Mouse (Mus musculus) cerebellum, adult 2 months (tissue): ENCODE measurements around the gene Xrcc4. TPM values are rescaled to one million over a fixed set of nuclear protein-coding genes. Genes with fewer than 3 reads are reported as not detected.

Source experiments
- DNase-seq, 2 experiments: peaks; one replicate each; pipeline ENCODE4 v3.0.0; 2021
- H3K27ac ChIP-seq: fragments of 200-500 bp; 2 replicates; pipeline ENCODE4 v1.5.1; 2012; ENCODE audit warnings: low read length, control low read depth, inconsistent platforms; ENCODE audit not compliant: insufficient read depth
- H3K27me3 ChIP-seq: fragments of 200-500 bp; 2 replicates; pipeline ENCODE4 v1.6.1; 2012; ENCODE audit warnings: inconsistent platforms, mild to moderate bottlenecking, low read length, moderate library complexity; ENCODE audit not compliant: control insufficient read depth, insufficient read depth
- H3K4me1 ChIP-seq: fragments of 200-500 bp; 2 replicates; pipeline ENCODE4 v1.6.1; 2011; ENCODE audit warnings: low read length; ENCODE audit not compliant: control insufficient read depth, insufficient read depth
- H3K4me3 ChIP-seq: fragments of 200-500 bp; replicated peaks from 2 replicates; pipeline ENCODE3; 2011; ENCODE audit warnings: mild to moderate bottlenecking, low read depth, low read length, control low read depth; ENCODE audit not compliant: insufficient read depth
- CTCF ChIP-seq: fragments of 200-500 bp; IDR thresholded peaks from 2 replicates; pipeline ENCODE4 v1.5.1; 2011; ENCODE audit warnings: low read depth, mild to moderate bottlenecking, control low read depth, low read length, moderate library complexity, borderline replicate concordance; ENCODE audit not compliant: insufficient read depth
- POLR2A ChIP-seq: fragments of 200-500 bp; IDR thresholded peaks from 2 replicates; pipeline ENCODE4 v1.6.1; 2011; ENCODE audit warnings: low read length, control low read depth, borderline replicate concordance; ENCODE audit not compliant: insufficient read depth
- WGBS: fragments of 180-500 bp; shearing (Covaris S2); methylation state at CpG from one replicate; pipeline ENCODE4 v1.1.7; 2018; 5-methylcytosine and 5-hydroxymethylcytosine counted together
- polyA plus RNA-seq: library from polyadenylated mRNA; depleted of rRNA; stranded (reverse); fragments of >200 nt; gene quantifications from 2 replicates; pipeline ENCODE4 v1.2.3, GENCODE M21; 2012; rRNA removed

The Xrcc4 gene
- polyA plus RNA-seq, 1 experiment, result 9.1 TPM

GRCm38 (mm10) chr13:89740243-89741115 is 348.9 kb downstream of the Xrcc4 start:
- no peaks in the 10 kb centered on the region; the same call in 1 of the 2 replicates for H3K27me3 ChIP-seq
- no peak overlapping the region for H3K27ac ChIP-seq
- no peaks in the 10 kb centered on the region for H3K4me1 ChIP-seq
- DNase-seq, result peak; percentile 35 to 41
- WGBS, result under 1% methylated on average over 33 of the region's 33 CpGs
- TF ChIP-seq POLR2A, result no peak
- TF ChIP-seq CTCF, result peak; percentile 32; the same call in 1 of the 2 replicates
- H3K4me3 ChIP-seq, result peak overlapping the region; percentile 62

DNA sequence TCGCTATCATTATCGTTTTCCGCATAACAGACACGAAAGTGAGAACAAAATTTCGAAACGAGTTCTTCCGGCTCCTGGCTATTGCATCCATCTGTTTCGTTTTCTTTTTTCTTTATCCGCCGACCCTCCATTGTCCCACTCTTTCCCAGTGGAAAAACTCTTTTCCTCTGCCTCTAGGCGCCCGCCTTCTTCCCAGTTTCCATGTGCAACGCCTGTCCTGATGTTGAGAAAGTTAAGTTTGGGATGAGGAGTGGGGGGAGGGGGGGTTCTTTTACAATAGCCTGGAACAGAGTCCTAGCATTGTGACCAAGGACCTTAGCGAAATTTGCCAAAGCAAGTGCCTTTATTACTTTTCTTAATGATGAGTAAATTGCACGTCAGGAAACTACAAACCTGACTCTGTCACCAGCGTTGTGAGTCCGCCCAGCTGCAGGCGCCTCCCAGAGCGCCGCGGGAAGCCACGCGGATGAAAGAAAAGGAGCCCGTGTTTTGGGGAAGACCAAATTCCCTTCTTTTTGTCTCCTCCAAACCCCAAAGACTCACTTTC is 349.6 kb downstream of the Xrcc4 start:
- peak overlapping the region; percentile 62 for H3K4me3 ChIP-seq
- no peaks in the 10 kb centered on the region for H3K4me1 ChIP-seq
- no peaks in the 10 kb centered on the region; the same call in 1 of the 2 replicates for H3K27me3 ChIP-seq
- no peak for DNase-seq
- no peak overlapping the region for H3K27ac ChIP-seq
- no peak for TF ChIP-seq CTCF
- no peak for TF ChIP-seq POLR2A
- 1% methylated on average over 24 of the region's 24 CpGs for WGBS

DNA sequence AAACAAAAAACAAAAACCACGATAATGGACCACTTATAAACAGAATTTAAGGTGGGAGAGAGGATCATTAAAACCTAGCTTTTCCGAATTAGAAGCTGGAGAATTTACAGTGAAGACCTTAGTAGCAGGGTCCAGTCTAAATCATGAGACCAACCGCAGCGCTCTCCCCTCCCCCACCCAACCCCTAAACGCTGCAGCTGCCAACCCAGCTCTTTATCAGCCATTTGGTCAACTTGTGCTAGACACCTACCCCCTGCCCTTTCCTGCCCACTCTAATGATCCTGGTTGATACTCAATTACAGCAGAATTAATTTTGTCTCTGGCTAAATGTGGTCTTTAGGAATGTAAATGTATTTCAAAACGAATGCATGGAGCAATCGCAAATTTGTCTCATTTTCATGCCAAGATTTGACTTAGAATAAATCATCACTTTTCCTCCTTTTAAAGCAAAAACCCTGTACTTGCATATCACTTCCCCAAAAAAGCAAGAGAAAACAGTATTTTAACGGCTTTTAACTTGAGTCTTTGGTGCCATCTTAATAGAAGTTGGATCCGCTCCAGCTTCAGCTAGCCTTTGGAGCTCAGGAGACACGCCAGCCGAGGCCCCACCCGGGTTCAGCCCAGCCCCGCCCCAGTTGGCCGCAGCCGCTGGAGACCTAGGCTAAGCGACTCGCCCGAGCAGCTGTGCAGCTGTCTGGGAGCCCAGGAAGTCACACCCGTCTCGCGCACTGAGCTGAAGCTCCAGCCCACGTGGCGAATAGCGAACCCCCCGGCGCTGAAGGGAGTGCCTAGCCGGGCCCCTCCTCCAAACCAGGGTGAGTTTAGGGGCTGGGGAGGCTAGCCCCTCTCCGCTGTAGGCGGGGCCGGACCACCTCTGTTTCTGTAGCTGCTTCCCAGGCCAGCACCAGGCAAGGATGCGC is 350.4 kb downstream of the Xrcc4 start:
- DNase-seq, result peak; percentile 42 to 46
- no peak overlapping the region for H3K27ac ChIP-seq
- no peak for TF ChIP-seq POLR2A
- WGBS, result 3% methylated on average over 31 of the region's 31 CpGs
- H3K27me3 ChIP-seq, result no peaks in the 10 kb centered on the region; the same call in 1 of the 2 replicates
- peak overlapping the region; percentile 62 for H3K4me3 ChIP-seq
- no peaks in the 10 kb centered on the region for H3K4me1 ChIP-seq

DNA sequence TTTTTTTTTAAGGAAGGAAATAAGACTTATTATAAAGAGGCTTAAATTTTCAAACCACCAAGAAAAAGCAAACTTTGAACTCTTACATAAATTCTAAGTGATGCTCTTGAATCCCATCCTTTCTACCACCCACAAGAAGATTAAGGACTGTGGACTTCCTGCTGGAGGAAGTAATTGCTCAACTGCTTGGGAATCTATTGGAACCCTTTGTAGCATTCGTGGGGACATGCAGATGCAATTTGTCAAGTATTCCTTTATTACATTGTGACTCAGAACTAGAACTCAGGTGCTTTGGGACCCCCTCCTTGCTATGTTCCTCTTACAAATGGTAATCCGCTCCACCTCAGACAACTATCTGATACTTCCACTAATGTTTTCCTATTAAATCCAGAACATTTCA is 351.1 kb downstream of the Xrcc4 start:
- WGBS, result 58% methylated on average over 2 of the region's 2 CpGs
- DNase-seq, result no peak
- no peaks in the 10 kb centered on the region for H3K4me1 ChIP-seq
- H3K4me3 ChIP-seq, result no peak overlapping the region
- no peaks in the 10 kb centered on the region; the same call in 1 of the 2 replicates for H3K27me3 ChIP-seq
- H3K27ac ChIP-seq, result no peak overlapping the region
- TF ChIP-seq POLR2A (no peak), CTCF (no peak)

- Histone ChIP-seq H3K27ac (no peak overlapping the region), H3K4me3 (no peak overlapping the region), H3K4me1 (no peaks in the 10 kb centered on the region), H3K27me3 (no peaks in the 10 kb centered on the region)
- DNase-seq, result no peak
- WGBS, result 72% methylated on average over 5 of the region's 5 CpGs
- TF ChIP-seq CTCF (no peak), POLR2A (no peak)
These were observed 354.3 kb downstream of the Xrcc4 start for GRCm38 (mm10) chr13:89735111-89735510.

- Histone ChIP-seq H3K4me1 (no peaks in the 10 kb centered on the region), H3K27me3 (no peaks in the 10 kb centered on the region), H3K4me3 (no peak overlapping the region), H3K27ac (no peak overlapping the region)
- DNase-seq, result no peak
- 86% methylated on average over 2 of the region's 2 CpGs for WGBS
- TF ChIP-seq POLR2A (no peak), CTCF (no peak)
These were observed 362.9 kb downstream of the Xrcc4 start for GRCm38 (mm10) chr13:89726492-89726891.

Other genes starting within 250 kb of the Xrcc4 start
- gene Tmem167, start 485 bp downstream of the Xrcc4 start, polyA plus RNA-seq, result 11.5 and 11.8 TPM in 2 replicates